Mouse (Mus musculus): ENCODE measurements around the gene Rtn4. TPM values are rescaled to one million over a fixed set of nuclear protein-coding genes. Genes with fewer than 3 reads are reported as not detected.

Gene Rtn4
- polyA plus RNA-seq, 1 experiment from 2014 or later, result 594 TPM

- H3K4me3 ChIP-seq (ENCODE audit: inconsistent target), result peak overlapping the region; percentile 17
- H3K27ac ChIP-seq, result peak overlapping the region; percentile 78
- H3K79me2 ChIP-seq (ENCODE audit: inconsistent target), result peaks cover 36% of the 10 kb centered on the region
- no peaks in the 10 kb centered on the region for H3K36me3 ChIP-seq (ENCODE audit: inconsistent target)
- 5% methylated on average over 11 of the region's 12 CpGs for WGBS (ENCODE audit: missing documents)
Observed at GRCm38 (mm10) chr11:29692111-29692682, 550 bp upstream of the Rtn4 start.

- no peaks in the 10 kb centered on the region for H3K36me3 ChIP-seq (ENCODE audit: inconsistent target)
- H3K27ac ChIP-seq, result peak overlapping the region; percentile 73
- 2% methylated on average over 42 of the region's 53 CpGs for WGBS (ENCODE audit: missing documents)
- peaks cover 52% of the 10 kb centered on the region for H3K79me2 ChIP-seq (ENCODE audit: inconsistent target)
- H3K4me3 ChIP-seq (ENCODE audit: inconsistent target), result peak overlapping the region; percentile 69
Observed at GRCm38 (mm10) chr11:29693576-29694410, 1.0 kb downstream of the Rtn4 start.

DNA sequence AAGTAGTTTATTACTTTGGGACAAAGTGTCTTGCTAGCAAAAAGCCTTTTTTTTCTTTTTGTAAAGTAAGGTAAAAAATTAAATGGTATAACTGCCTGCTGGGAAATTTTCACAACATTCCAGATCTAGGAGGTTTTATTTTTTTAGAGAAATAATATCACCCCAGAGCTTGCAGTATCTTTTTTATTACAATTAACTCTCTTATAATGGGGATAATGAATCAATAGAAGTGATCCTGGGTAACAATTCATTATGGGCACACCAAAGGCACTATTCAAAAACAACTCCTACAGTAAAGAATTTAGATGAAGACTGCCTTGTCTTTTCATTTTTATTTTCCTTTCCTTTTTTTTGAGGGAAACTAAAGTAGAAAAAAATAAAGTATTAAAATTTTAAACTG is 2.0 kb downstream of the Rtn4 start:
- H3K4me3 ChIP-seq (ENCODE audit: inconsistent target), result peak overlapping the region; percentile 69
- H3K79me2 ChIP-seq (ENCODE audit: inconsistent target), result peaks cover 61% of the 10 kb centered on the region
- H3K27ac ChIP-seq, result peak overlapping the region; percentile 73
- no peaks in the 10 kb centered on the region for H3K36me3 ChIP-seq (ENCODE audit: inconsistent target)

DNA sequence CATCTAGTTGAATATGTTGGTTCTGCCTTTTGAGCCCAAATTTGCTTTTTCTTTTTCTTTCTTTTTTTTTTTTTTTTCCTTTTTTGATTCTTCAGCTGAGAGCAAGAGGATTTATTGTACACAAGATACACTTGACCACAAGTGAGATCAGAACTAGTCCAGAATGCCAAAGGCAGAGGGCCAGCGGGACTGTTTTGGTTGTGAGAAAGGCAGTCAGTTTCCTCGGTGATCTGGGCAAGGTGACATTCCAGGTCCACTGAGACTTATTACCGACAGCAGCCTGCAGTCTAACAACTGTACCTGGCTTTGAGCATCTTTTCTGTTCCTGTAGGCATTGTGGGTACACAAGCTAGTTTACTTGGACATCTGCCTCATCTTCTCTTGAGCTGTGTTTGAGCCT is 10.0 kb downstream of the Rtn4 start:
- no peak overlapping the region for H3K4me3 ChIP-seq (ENCODE audit: inconsistent target)
- 0 out of 2 replicates have a peak, but pooled peaks cover 4% of the 10 kb centered on the region for H3K36me3 ChIP-seq (ENCODE audit: inconsistent target)
- WGBS (ENCODE audit: missing documents), result 98% methylated on average over 3 of the region's 3 CpGs
- peaks cover 98% of the 10 kb centered on the region for H3K79me2 ChIP-seq (ENCODE audit: inconsistent target)
- no peak overlapping the region for H3K27ac ChIP-seq

DNA sequence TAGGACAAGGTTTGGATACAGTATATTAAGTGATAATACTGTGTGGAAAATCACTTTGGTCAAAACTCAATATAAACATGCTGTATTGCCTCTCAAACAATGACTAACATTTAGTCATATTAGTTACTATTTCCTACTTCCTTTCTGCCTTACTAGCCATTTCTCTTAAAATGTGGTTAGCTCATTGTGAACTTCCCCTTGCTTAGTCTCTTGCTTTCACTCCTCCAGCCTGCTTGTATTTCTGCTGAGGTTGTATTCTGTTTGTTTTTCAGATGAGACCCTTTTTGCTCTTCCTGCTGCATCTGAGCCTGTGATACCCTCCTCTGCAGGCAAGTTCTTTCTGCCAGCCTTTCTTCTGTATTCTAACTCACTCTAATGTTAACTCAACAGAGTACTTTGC is 12.5 kb downstream of the Rtn4 start:
- peaks cover 98% of the 10 kb centered on the region for H3K79me2 ChIP-seq (ENCODE audit: inconsistent target)
- H3K36me3 ChIP-seq (ENCODE audit: inconsistent target), result 0 out of 2 replicates have a peak, but pooled peaks cover 10% of the 10 kb centered on the region
- peak overlapping the region; percentile 73 for H3K27ac ChIP-seq
- no peak overlapping the region for H3K4me3 ChIP-seq (ENCODE audit: inconsistent target)

DNA sequence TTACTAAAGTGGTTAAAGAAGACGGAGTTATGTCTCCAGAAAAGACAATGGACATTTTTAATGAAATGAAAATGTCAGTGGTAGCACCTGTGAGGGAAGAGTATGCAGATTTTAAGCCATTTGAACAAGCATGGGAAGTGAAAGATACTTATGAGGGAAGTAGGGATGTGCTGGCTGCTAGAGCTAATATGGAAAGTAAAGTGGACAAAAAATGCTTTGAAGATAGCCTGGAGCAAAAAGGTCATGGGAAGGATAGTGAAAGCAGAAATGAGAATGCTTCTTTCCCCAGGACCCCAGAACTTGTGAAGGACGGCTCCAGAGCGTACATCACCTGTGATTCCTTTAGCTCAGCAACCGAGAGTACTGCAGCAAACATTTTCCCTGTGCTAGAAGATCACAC is 14.1 kb downstream of the Rtn4 start:
- H3K27ac ChIP-seq, result peak overlapping the region; percentile 73

DNA sequence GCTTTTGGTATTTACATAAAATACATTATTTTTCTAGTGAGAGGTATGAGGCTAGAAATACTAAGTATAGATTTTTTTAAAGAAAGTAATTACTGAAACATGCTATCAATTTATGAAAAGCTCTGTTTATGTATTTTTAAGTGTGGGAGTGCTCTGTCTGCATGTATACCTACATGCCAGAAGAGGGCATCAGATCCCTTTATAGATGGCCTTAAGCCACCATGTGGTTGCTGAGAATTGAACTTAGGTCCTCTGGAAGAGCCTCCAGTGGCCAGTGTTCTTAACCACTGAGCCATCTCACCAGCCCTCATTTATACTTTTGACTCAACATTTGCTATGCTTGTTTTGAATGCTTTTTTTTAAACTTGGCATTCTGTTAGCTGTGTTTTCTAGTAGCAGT is 16.8 kb downstream of the Rtn4 start:
- Histone ChIP-seq H3K27ac (no peak overlapping the region), H3K4me3 (ENCODE audit: inconsistent target) (no peak overlapping the region), H3K36me3 (ENCODE audit: inconsistent target) (peaks cover 22% of the 10 kb centered on the region; the same call in 1 of the 2 replicates), H3K79me2 (ENCODE audit: inconsistent target) (peaks cover 98% of the 10 kb centered on the region)

More for the DNA sequence above, 14.1 kb downstream of the Rtn4 start:
- H3K36me3 ChIP-seq (ENCODE audit: inconsistent target), result 0 out of 2 replicates have a peak, but pooled peaks cover 10% of the 10 kb centered on the region
- peaks cover 98% of the 10 kb centered on the region for H3K79me2 ChIP-seq (ENCODE audit: inconsistent target)
- 41% methylated on average over 4 of the region's 4 CpGs for WGBS (ENCODE audit: missing documents)
- no peak overlapping the region for H3K4me3 ChIP-seq (ENCODE audit: inconsistent target)

DNA sequence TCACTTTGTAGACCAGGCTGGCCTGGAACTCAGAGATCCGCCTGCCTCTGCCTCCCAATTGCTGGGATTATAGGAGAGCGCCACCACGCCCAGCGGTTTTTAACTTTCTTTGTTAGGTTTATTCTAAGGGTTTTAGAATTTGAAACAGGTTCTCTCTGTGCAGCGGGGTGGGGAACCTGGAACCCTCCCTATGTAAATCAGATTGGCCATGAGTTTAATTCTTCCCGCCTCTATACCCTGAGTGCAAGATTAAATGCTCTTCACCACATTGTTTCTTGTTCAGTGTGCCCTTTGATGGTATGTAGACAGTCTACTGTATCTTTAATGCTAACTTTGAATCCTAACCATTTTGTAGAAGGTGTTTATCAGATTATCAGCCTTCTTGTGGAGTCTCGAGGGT is 21.4 kb downstream of the Rtn4 start:
- 87% methylated on average over 5 of the region's 7 CpGs for WGBS (ENCODE audit: missing documents)
- Histone ChIP-seq H3K36me3 (ENCODE audit: inconsistent target) (peaks cover 18% of the 10 kb centered on the region; the same call in 1 of the 2 replicates), H3K4me3 (ENCODE audit: inconsistent target) (no peak overlapping the region), H3K79me2 (ENCODE audit: inconsistent target) (peaks cover 100% of the 10 kb centered on the region), H3K27ac (no peak overlapping the region)

GRCm38 (mm10) chr11:29714789-29715188 is 22.0 kb downstream of the Rtn4 start:
- WGBS (ENCODE audit: missing documents), result 100% methylated on average over 1 of the region's 2 CpGs

DNA sequence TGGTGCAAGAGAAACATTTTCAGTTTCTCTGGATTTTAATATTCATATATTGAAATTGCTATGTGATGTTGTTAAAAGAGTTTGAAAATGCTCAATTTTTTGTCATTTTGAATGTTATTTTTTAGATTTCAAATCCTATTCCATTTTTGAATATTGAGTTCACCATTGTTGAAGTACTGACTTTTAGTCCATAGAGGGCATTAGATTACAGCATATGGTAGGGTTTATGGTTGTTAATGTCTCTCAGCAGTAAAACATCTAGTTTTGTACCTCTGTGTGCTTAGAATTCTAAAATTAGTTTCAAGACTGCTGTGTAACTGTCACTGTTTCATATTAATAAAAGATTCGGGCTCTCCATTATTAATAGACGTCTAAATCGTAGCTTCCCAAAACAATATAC is 22.8 kb downstream of the Rtn4 start:
- H3K79me2 ChIP-seq (ENCODE audit: inconsistent target), result peaks cover 100% of the 10 kb centered on the region
- peaks cover 11% of the 10 kb centered on the region; the same call in 1 of the 2 replicates for H3K36me3 ChIP-seq (ENCODE audit: inconsistent target)
- H3K27ac ChIP-seq, result no peak overlapping the region
- WGBS (ENCODE audit: missing documents), result 84% methylated on average over 2 of the region's 3 CpGs
- no peak overlapping the region for H3K4me3 ChIP-seq (ENCODE audit: inconsistent target)

More at GRCm38 (mm10) chr11:29714789-29715188, 22.0 kb downstream of the Rtn4 start:
- Histone ChIP-seq H3K36me3 (ENCODE audit: inconsistent target) (peaks cover 13% of the 10 kb centered on the region; the same call in 1 of the 2 replicates), H3K4me3 (ENCODE audit: inconsistent target) (no peak overlapping the region), H3K27ac (no peak overlapping the region), H3K79me2 (ENCODE audit: inconsistent target) (peaks cover 100% of the 10 kb centered on the region)

GRCm38 (mm10) chr11:29718541-29718940 is 25.8 kb downstream of the Rtn4 start:
- H3K36me3 ChIP-seq (ENCODE audit: inconsistent target), result peaks cover 11% of the 10 kb centered on the region; the same call in 1 of the 2 replicates
- H3K4me3 ChIP-seq (ENCODE audit: inconsistent target), result no peak overlapping the region

DNA sequence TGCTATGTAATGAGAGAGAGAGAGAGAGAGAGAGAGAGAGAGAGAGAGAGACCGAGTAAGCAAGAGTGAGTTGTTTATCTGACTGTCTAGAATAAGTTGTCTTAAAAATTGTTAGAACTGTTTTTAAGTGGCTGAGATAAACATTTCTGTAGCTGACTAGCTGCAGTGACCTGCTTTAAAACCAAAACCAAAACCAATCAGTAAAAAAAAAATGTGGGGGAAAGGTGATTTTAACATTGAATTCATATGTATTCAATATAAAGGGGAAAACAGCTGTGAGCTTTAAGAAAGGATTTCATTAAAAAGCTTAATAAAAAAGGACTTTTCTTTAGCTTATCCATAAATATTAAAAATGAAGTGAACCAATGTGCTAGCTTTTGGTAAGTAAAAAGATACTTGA is 26.9 kb downstream of the Rtn4 start:
- no peak overlapping the region for H3K4me3 ChIP-seq (ENCODE audit: inconsistent target)
- H3K36me3 ChIP-seq (ENCODE audit: inconsistent target), result peaks cover 4% of the 10 kb centered on the region; the same call in 1 of the 2 replicates

More at GRCm38 (mm10) chr11:29718541-29718940, 25.8 kb downstream of the Rtn4 start:
- peaks cover 100% of the 10 kb centered on the region for H3K79me2 ChIP-seq (ENCODE audit: inconsistent target)
- peak overlapping the region; percentile 35; the same call in 1 of the 2 replicates for H3K27ac ChIP-seq
- WGBS (ENCODE audit: missing documents), result 47% methylated on average over 6 of the region's 6 CpGs

DNA sequence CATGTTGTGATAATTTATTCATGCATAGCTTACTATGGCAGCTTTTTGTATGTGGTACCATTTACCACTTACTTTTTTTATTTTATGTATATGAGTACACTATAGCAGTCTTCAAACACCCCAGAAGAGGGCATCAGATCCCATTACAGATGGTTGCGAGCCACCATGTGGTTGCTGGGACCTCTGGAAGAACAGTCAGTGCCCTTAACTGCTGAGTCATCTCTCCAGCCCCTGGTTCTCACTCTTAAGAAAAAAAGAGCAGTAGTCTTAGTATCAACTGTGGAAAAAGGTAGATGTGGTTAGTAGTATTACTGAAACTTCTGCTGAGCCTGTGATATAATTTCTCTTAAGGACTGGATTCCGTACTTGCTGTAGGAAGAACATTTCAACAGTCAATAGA is 31.5 kb downstream of the Rtn4 start:
- Histone ChIP-seq H3K36me3 (ENCODE audit: inconsistent target) (peaks cover 4% of the 10 kb centered on the region; the same call in 1 of the 2 replicates), H3K79me2 (ENCODE audit: inconsistent target) (peaks cover 100% of the 10 kb centered on the region), H3K4me3 (ENCODE audit: inconsistent target) (no peak overlapping the region), H3K27ac (no peak overlapping the region)
- 100% methylated on average over 2 of the region's 2 CpGs for WGBS (ENCODE audit: missing documents)

More for the DNA sequence above, 26.9 kb downstream of the Rtn4 start:
- 60% methylated on average over 1 of the region's 1 CpGs for WGBS (ENCODE audit: missing documents)
- no peak overlapping the region for H3K27ac ChIP-seq
- peaks cover 100% of the 10 kb centered on the region for H3K79me2 ChIP-seq (ENCODE audit: inconsistent target)

DNA sequence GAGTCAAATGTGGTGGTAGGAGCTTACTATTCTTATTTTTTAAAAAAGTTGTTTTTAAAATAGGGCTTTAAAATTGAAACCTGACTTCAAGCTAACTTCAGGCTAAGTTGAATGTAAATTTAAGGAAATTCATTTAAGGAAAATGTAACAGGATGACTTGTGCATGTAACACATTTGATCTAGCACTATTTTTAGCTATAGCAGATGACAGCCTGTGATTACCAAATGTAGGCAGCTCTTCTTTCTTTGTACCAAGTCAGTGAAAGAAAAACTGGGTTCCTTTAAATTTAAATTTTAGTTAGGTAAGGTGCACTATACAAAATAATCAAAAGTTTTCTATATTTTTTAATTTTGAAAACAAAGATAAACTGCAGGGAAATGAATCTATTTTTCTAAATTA is 32.4 kb downstream of the Rtn4 start:
- Histone ChIP-seq H3K79me2 (ENCODE audit: inconsistent target) (peaks cover 100% of the 10 kb centered on the region), H3K4me3 (ENCODE audit: inconsistent target) (no peak overlapping the region), H3K27ac (peak overlapping the region; percentile 38), H3K36me3 (ENCODE audit: inconsistent target) (peaks cover 4% of the 10 kb centered on the region; the same call in 1 of the 2 replicates)

DNA sequence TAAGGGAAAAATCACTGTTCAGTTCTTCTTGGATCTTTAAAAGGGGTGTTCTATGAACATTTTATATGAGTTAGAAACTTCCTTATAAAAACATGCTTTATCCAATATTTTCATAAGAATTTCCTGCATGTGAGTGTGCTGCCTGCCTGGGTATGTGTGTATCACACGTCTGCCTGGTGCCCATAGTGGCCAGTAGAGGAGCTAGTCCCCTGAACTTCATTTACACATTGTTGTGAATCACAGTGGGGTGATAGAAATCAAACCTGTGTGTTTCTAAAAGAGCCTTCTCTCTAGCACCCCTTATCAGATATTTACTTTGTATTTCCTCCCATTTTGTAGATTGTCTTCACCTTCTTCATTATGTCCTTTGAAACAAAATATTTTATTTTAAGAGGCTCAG is 32.9 kb downstream of the Rtn4 start:
- Histone ChIP-seq H3K4me3 (ENCODE audit: inconsistent target) (no peak overlapping the region), H3K27ac (peak overlapping the region; percentile 38), H3K79me2 (ENCODE audit: inconsistent target) (peaks cover 100% of the 10 kb centered on the region), H3K36me3 (ENCODE audit: inconsistent target) (peaks cover 4% of the 10 kb centered on the region; the same call in 1 of the 2 replicates)
- 75% methylated on average over 1 of the region's 1 CpGs for WGBS (ENCODE audit: missing documents)
